Mouse (Mus musculus) intestine, embryonic 14.5 days (tissue): Measurements from ENCODE around the gene Tpd52l2. TPM values are rescaled to one million over a fixed set of nuclear protein-coding genes. Genes with fewer than 3 reads are reported as not detected.

Experiments used
- polyA plus RNA-seq: library from polyadenylated mRNA; unstranded; fragments of >200 nt; fragmentation: Nextera tagmentation; extraction: Ambion mirVana; gene quantifications from 2 replicates; pipeline ENCODE4 v1.2.1, GENCODE M21; 2014

Gene Tpd52l2
- polyA plus RNA-seq, 1 experiment from 2014 or later = 152 TPM

Other genes with a start within 250 kb of the Tpd52l2 start
- gene Gmeb2, start 209.1 kb upstream of the Tpd52l2 start, polyA plus RNA-seq = 16.4 and 16.6 TPM in 2 replicates
- gene Stmn3, start 182.6 kb upstream of the Tpd52l2 start, polyA plus RNA-seq = 56.5 and 63.9 TPM in 2 replicates
- gene Rtel1, start 177.4 kb upstream of the Tpd52l2 start, polyA plus RNA-seq = 53.7 and 57.1 TPM in 2 replicates
- 34.4 and 38.2 TPM in 2 replicates for gene Zgpat, start 132.2 kb upstream of the Tpd52l2 start, polyA plus RNA-seq
- 50.3 and 52.6 TPM in 2 replicates for gene Arfrp1, start 131.7 kb upstream of the Tpd52l2 start, polyA plus RNA-seq
- gene Lime1, start 117.1 kb upstream of the Tpd52l2 start, polyA plus RNA-seq = 20.5 and 22.2 TPM in 2 replicates
- gene Zbtb46, start 37.7 kb upstream of the Tpd52l2 start, polyA plus RNA-seq = 9.1 and 11.1 TPM in 2 replicates
- 0.14 and 0.36 TPM in 2 replicates for gene Abhd16b, start 3.9 kb upstream of the Tpd52l2 start, polyA plus RNA-seq
- gene Dnajc5, start 23.3 kb downstream of the Tpd52l2 start, polyA plus RNA-seq = 79.4 and 79.8 TPM in 2 replicates
- gene Uckl1, start 87.8 kb downstream of the Tpd52l2 start, polyA plus RNA-seq = 62.8 and 65.1 TPM in 2 replicates
- gene Prpf6, start 94.7 kb downstream of the Tpd52l2 start, polyA plus RNA-seq = 53.6 and 59.9 TPM in 2 replicates
- 35.0 TPM in 2 replicates for gene Zfp512b, start 95.7 kb downstream of the Tpd52l2 start, polyA plus RNA-seq
- 25.4 and 26.4 TPM in 2 replicates for gene Samd10, start 102.1 kb downstream of the Tpd52l2 start, polyA plus RNA-seq
- gene Gm29797, start 159.9 kb downstream of the Tpd52l2 start, polyA plus RNA-seq = 1.2 and 2.5 TPM in 2 replicates
- 25.5 and 30.5 TPM in 2 replicates for gene Sox18, start 174.5 kb downstream of the Tpd52l2 start, polyA plus RNA-seq
- gene Tcea2, start 183.2 kb downstream of the Tpd52l2 start, polyA plus RNA-seq = 24.7 and 25.3 TPM in 2 replicates
- 64.2 and 68.9 TPM in 2 replicates for gene Rgs19, start 196.8 kb downstream of the Tpd52l2 start, polyA plus RNA-seq
- gene Lkaaear1, start 201.3 kb downstream of the Tpd52l2 start, polyA plus RNA-seq = not detected in 2 replicates
- 1.8 and 2.8 TPM in 2 replicates for gene Oprl1, start 217.9 kb downstream of the Tpd52l2 start, polyA plus RNA-seq